Mouse (Mus musculus) adrenal gland, adult 18-20 months (tissue): ENCODE data around the gene Dnase2a. TPM values are rescaled to one million over a fixed set of nuclear protein-coding genes. Genes with fewer than 3 reads are reported as not detected.

Source experiments
- DNase-seq, 2 experiments: peaks; one replicate each; pipeline ENCODE4 v3.0.0; 2021 to 2022; ENCODE audit warnings: low spot score in 2 of 2
- long read RNA-seq, 2 experiments: library from polyadenylated mRNA; stranded (forward); transcript quantifications; one replicate each; pipeline ENCODE4 v2.0.0; 2021
- total RNA-seq, 2 experiments: library from RNA; stranded (reverse); gene quantifications; 1 replicate in 1 of 2; 2 replicates in 1 of 2; pipeline ENCODE4 v1.2.3; 2021

Dnase2a gene
- 10 to 100 TPM; 11.2 to 12.5 TPM for total RNA-seq
- long read RNA-seq, experiment 1, partial matches to known transcripts, result 0 of 1 reads
- long read RNA-seq, experiment 1, other reads (novel, unspliced or antisense), result 0 of 1 reads
- long read RNA-seq, experiment 2, transcript Dnase2a-201 (6 exons, 1,715 nt), result major isoform, 16 of 26 reads
- long read RNA-seq, experiment 2, partial matches to known transcripts, result 1 of 26 reads
- long read RNA-seq, experiment 2, other reads (novel, unspliced or antisense), result 6 of 26 reads

DNA sequence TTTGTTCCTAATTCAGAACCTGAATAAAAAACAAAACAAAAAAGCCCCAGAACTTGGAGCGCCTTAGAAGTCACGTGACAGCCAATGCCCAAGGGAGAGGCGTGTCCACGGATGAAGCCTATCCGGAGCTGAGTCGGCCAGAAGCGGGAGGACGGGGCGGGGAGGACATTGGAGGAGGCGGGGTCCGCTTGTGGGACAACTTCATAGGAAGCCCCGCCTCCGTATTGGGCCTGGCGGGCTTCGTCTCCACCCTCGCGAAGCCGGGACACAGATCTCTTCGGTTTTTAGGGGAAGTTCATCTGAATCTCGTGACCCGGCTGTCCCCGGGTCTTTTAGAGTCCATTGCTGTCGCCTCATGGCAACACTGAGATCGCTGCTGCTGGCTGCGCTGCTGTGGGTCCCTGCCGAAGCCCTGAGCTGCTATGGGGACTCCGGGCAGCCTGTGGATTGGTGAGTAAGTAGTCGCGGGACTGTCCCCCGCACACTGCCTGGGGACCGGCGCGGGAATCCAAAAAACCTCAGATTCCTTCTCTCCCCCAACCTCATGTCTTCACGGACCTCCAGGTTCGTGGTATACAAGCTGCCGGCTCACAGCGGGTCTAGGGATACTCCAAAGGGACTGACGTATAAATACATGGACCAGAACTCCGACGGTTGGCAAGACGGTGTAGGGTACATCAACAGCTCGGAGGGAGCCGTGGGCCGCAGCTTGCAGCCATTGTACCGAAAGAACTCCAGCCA lies at the start of gene Dnase2a:
Dnase2a (plus strand) TSS at position 140 of the 741 bp plus-strand sequence.
- peak; percentile 88 to 89 for DNase-seq

DNA sequence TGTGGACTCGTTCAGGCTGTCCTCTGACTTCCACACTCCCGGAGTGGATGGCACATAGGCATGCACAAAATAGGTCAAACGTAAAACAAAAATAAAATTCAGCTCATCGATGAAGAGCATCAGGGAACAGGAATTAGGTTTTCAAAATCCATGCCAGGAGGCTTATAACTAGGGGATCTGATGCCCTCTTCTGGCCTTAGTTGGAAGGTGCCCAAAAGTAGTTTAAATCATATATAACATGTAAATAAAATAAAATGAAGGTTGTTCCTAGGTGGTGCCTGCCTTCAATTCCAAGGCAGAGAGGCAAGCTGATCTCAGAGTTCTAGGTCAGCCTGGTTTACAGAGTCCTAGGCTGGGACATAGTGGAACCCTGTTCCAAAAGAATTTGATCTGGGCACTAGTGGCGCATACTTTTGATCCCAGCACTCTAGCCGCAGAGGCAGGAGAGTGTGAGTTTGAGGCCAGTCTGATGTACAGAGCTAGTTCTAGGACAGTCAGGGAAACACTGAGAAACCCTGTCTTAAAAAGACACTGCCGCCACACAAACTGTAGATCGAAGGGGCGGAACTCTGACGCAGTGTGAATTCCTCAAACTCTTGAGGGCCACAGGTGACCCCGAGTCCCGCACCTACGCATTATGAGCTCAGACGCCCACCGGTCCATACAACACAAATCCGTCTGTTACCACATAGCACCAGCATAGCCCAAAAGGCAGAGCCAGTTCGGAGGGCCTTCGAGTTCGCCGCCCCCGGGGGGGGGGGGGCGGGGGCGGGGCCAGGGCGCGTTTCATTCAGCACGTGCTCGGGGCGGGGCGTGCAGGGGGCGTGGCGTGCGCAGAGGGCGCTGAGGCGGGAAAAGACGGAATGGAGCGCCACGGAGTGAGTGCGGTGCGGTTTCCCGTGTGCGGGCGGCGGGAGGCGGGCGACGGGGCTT lies 36.7 kb upstream of the Dnase2a start, which contains the start of gene Syce2:
Syce2 (plus strand) TSS at position 736 of the 933 bp plus-strand sequence.
- peak; percentile 82 to 85 for DNase-seq

DNA sequence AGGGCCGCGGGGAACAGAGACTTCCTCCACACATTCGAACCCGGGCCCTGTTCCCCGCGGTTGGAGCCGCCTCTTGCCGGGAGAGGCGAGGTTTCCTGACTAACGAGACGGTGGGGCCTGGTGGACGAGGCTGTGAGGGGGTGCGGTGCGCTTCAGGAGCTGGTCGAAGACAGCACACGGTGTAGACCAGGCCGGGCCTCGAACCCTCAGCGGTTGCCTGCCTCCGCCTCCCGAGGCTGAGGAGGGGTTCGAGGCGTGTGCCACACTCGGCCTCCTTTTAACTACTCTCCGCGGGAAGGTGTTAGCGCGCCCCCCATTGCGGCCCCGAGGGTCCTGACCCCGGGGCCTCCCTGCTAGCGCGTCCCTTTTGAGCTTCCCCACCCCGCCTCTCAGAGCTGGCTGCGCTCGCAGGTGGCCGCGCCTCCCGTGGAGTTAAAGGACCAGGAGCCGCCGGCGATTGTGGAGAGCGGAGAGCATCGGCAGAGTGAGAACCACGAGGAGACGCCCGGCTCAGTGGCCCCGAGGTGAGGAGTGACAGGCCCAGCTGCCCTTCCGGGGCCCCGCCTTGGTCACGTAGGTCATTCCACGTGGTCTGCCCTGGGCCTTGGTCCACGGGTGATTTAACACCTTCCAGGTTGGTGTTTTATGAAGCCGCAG lies 35.9 kb upstream of the Dnase2a start:
- DNase-seq, result peak; percentile 22 to 42

DNA sequence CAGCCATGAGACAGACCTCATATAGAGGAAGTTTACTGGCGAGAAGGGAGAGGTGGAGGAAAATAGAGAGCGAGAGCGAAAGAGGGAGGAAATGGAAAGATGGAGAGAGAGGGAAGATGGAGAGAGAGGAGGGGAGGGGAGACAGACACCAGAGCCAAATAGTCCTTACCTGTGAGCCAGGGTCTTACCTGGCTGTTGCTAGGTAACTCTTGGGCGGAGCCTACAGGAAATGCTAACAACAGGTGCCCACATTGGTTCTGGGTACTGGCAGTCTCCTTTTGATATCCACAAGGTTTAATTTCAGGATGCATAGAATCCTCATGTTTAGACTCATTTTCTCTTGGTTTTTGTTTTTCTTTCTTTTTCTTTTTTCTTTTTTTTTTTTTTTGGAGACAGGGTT lies 35.3 kb upstream of the Dnase2a start:
- DNase-seq, result no peak

DNA sequence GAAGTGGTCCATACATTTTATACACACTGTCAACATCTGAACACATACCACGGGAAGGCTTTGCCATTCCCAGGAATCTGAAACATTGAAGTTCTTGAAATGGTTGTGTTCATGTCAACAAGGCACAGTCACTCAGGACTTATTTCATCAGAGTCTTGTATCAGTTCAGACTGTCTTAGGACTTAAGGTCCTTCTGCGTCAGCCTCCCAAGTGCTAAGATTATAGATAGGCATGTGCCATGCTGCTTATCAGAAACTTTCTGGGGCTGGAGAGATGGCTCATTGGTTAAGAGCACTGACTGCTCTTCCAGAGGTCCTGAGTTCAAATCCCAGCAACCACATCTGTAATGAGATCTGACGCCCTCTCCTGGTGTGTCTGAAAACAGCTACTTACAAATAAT lies 34.0 kb upstream of the Dnase2a start:
- DNase-seq, result no peak

DNA sequence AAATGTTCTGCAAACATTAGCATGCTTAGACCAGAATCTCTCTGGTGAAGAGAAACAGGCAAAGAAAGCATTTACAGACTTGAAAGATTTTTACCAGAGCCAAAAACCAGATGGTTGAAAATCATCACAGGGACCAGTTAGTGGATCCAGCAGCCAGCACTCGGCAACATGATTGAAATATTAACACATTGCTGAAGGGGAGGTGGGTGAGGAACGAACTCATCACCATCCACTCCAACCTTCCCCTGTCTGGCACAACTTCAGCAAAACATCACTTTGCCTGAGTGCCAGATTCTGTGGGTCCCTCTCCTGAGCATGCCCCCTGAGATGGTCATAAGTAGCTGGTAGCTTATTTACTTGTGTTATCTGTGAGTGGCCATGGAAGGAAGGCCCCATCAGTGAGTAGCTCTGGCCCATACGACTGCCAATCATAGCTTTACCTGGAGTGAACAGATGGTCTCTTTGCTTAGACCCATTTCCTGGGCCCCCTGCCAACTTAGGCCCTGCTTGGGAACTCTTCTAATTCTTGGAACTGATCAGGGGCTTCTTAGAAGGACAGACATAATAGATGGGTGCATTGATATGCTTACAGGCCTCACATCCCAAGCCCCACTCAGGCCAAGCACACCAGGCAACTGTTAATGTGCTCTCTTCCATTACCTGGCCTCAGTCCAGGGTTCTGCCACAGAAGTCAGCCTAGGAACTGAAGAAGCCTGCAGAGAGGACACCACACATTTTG lies 30.9 kb upstream of the Dnase2a start:
- DNase-seq, result no peak

DNA sequence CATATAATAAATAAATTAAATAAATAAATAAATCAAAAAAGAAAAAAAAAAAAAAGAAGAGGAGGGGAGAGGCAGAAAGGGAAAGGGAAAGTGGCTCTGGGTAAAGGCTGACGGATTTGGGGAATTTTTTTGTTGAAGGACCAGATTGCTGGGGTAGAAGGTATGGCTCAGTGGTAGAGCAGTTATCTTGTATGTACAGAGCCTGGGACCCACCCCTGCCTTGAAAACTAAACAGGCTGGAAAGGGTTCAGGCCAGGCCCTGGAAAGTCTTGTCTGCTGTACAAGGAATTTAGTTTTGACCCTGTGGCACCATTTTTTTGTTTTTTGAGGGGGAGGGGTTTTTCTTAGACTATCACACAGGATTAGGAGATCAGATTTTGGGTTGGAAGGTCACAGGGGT lies 29.4 kb upstream of the Dnase2a start:
- DNase-seq, result no peak

DNA sequence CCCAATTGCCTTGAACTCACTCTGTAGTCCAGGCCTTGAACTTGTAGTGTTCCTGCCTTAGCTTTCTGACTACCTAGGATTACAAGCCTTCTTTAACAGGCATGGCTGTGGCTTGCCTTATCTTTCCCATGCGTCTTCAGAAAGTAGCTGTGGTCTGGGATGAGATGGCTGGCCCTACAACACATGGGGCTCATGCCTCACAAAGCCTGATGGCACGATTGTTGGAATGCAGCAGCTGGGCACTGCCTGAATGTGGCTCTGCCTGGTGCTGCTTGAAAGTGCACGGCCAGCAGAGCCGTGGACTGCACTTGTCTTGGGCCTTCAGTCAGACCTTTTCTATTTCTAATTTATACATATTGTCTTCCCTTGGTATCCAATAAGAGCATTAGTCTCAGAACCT lies 23.6 kb upstream of the Dnase2a start:
- DNase-seq, result no peak

DNA sequence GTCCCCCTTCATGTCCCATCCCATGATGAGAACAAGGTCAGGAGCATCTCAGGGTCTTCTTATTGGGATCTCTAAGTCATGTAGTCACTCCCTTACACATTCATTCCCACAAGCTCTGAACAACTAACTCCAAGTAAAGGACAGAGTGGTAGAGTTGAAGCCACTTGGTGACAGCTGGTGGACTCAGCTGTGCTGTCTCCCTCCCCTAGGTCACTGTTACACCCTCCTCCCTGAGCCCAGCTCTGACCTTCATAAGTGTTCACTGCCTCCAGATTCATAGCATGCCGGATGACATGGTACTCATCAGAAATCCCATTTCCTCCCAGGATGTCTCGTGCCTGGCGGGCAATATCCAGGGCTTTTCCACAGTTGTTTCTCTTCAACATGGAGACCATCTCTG lies 20.1 kb upstream of the Dnase2a start:
- DNase-seq, result no peak

DNA sequence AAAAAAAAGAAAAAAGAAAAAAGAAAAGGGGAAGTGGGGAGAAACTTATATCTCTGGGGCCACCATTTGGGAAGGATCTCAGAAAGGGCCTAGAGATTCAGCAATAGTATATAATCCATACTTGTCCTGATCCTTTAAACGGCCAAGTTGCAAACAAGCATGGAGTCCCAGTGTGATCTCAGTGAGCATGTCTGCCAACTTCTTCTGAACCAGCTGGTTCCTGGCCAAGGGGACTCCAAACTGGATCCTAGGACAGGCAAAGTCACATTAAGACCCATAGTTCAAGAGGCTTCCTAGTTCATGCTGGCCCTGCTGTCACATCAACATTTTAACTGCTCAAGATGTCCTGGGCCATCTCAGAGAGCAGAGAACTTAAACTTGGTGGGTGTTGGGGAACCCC lies 19.2 kb upstream of the Dnase2a start:
- no peak for DNase-seq

DNA sequence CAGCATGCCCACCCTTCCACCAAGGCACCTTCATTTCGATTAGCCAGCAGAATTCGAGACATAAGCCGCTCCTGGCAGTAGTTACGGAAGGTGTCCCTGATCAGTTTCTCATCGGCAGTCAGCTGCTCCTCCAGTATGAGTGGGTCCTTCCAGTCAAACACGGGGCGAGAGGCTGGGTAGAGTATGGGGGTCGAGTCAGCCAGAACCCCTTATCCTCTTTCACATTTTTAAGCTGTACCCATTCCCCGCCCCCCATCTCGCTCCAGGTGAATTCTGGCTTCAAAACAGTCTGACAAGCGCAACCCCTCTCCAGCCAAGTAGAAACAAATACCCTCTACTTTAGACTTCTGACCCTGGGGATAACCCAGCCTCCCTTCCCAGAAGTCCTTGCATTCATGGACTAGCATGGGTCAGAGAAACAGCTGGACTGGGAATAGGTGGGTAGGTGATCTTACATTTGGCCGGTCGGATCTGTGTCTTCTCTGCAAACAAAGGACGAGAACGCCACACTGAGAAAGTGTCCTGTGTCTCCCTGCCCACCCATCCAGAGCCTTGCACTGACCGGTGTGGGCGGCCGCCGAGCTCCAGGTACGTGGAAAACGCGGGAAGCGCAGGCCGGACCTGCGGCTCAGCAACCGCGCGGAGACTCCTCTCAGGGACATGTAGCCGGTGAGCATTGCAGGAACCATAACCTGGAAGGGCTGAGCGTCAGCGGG lies 15.2 kb upstream of the Dnase2a start:
- DNase-seq, result no peak

DNA sequence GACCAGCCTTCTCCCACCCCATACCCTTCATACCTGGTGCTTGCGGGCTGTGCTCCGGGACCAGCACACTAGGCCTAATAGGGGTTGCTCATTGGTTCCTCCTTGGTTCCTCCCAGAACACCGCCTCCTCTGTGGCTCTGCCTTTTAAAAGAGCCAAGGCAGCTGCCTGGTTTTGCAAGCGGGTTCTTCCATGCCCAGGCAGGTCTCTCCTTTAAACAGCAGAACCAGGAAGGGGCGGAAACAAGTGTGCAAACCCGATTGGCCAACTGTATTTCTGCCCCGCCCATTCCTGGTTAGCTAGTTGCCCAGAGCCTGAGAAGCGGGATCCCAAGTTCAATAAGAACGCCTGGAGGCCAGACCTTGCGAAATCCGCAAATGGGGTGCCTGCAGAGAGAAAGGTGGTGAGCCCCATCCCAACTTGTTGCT lies 14.6 kb upstream of the Dnase2a start, which contains the start of gene Gcdh:
Gcdh (minus strand) TSS at position 213 of the 426 bp plus-strand sequence.
- DNase-seq, result peak; percentile 75 to 80

DNA sequence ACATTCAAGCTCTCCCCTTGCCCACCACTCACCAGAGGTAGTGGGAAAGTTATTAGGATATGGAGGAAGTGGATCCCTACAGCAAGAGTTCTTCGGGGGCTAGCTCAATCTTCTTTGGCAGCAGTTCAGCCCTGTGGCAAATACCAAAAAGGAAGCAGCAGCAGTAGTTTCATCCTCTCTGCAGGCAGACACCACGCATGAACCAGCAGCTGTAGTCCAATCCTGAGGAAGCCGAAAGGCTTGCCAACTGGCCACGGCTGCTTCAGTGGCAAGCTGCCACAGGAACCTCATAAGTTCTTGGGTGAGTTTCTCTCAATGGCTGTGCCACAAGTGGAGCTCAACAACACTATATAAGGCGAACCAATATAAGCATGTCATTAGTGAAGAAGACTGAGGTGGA lies 12.4 kb upstream of the Dnase2a start:
- no peak for DNase-seq

DNA sequence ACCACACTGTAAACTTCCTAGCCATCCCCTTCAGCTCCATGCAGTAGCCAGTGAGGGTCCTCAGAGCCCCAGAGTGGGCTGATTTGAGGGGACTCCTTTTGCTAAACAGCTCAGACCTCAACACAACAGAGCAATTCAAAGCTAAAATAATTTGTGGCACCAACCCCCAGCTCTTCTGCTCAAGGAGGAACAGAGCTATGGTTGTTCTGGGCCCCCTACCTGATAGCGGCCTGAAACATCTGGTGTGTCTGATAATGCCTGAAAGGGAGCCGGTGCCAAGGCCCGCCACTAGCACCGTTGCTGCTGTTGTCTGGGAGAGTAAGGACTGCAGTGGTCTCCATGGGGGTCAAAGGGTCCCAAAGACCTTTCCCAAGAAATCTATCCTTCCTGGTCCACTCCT lies 7.3 kb upstream of the Dnase2a start:
- DNase-seq, result no peak

DNA sequence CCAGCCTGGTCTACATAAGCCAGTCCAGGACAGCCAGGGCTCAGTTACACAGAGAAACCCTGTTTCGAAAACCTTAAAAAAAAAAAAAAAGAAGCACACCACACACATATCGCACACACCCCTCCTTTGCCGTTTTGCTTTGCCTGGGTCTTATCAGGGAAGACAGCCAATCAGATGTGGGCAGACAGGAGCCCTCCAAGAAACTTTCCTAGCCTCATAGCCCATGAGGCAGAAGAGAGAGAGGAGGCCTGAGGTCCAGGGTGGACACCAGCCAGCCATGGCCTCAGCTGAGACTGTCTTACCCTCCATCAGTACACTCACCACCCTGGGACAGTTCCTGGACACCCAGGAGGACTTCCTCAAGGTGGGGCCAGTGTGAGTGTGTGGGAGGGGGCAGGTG lies 6.6 kb upstream of the Dnase2a start, which contains the start of gene Klf1:
Klf1 (plus strand) TSS at position 177 of the 400 bp plus-strand sequence.
- DNase-seq, result no peak

DNA sequence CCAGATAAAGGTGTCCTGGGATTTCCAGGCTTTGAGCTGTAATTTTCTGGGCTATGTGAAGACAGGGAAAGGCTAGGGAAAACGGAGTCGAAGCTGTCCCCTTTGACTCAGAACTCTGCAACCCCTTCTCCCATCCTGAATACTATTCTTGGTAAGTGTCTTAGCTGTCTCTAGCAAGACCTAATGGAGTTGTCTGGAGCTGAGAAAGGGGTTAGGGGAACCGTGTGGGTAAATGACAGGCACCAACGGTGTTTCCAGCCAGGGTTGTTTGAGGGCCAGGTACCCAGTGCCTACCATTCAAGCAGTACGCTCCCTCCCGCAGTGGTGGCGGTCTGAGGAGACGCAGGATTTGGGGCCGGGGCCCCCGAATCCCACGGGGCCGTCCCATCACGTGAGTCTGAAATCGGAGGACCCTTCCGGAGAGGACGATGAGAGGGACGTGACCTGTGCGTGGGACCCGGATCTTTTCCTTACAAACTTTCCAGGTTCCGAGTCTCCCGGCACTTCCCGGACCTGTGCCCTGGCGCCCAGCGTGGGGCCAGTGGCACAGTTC lies 5.9 kb upstream of the Dnase2a start:
- no peak for DNase-seq

DNA sequence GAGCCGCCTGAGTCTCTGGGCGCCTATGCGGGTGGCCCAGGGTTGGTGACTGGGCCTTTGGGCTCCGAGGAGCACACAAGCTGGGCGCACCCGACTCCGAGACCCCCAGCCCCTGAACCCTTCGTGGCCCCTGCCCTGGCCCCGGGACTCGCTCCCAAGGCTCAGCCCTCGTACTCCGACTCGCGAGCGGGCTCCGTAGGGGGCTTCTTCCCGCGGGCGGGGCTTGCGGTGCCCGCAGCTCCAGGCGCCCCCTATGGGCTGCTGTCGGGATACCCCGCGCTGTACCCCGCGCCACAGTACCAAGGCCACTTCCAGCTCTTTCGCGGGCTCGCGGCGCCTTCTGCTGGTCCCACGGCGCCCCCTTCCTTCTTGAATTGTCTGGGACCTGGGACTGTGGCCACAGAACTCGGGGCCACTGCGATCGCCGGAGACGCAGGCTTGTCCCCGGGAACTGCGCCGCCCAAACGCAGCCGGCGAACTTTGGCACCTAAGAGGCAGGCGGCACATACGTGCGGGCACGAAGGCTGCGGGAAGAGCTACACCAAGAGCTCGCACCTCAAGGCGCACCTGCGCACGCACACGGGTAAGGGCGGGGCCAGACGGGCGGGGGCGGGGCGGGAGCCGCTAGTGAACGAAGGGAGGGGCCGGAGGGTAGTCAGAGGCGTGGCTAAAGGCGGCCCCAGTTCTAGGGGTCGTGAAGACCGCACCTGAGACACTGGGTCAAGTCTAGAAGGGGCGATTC lies 5.3 kb upstream of the Dnase2a start:
- DNase-seq, result peak; percentile 92 to 94

DNA sequence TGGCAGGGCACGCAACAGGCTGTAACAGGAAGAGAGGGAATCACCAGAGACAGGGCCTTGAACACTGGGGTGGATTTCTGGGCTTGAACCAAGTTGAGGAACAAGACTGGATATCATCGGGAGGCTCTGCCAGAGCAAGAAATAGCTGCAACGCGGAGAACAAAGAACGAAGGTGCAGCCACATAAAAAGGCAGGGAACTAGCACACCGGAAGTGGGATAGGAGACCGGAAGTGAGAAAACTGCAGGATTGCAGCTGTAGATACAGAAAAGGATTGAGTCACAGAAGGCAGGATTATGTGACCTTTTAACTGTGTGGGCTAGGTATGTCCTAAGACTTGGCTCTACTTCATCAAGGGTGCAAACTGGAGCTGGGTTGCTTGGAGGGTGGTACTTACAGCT lies 4.0 kb upstream of the Dnase2a start:
- DNase-seq, result no peak
